Mouse (Mus musculus) myocyte (in vitro differentiated cells): ENCODE results near the gene Tnni2. TPM values are rescaled to one million over a fixed set of nuclear protein-coding genes. Genes with fewer than 3 reads are reported as not detected.

Experiments
- H3K27me3 ChIP-seq: one replicate; pipeline ENCODE4 v1.6.1; 2011; ENCODE audit not compliant: control insufficient read depth, insufficient read depth, insufficient read length
- H3K36me3 ChIP-seq: one replicate; pipeline ENCODE4 v1.6.1; 2011; ENCODE audit not compliant: control insufficient read depth, insufficient read depth
- H3K4me2 ChIP-seq: one replicate; pipeline ENCODE4 v1.6.1; 2011; ENCODE audit warnings: low read depth, control low read depth
- H3K4me3 ChIP-seq: one replicate; pipeline ENCODE4 v1.5.1; 2011; ENCODE audit warnings: mild to moderate bottlenecking, control low read depth, moderate library complexity
- H3K79me2 ChIP-seq: one replicate; pipeline ENCODE4 v1.6.1; 2011; ENCODE audit not compliant: control insufficient read depth, insufficient read depth
- H3ac ChIP-seq: one replicate; pipeline ENCODE4 v1.6.1; 2011; ENCODE audit not compliant: control insufficient read depth, insufficient read length
- CEBPB ChIP-seq: IDR thresholded peaks from 2 replicates; pipeline ENCODE4 v1.6.1; 2011; ENCODE audit warnings: mild to moderate bottlenecking, moderate library complexity; ENCODE audit not compliant: poor library complexity, insufficient read depth, severe bottlenecking
- E2F4 ChIP-seq: IDR thresholded peaks from one replicate; pipeline ENCODE4 v1.6.1; 2011; ENCODE audit warnings: mild to moderate bottlenecking, control low read depth, moderate library complexity; ENCODE audit not compliant: insufficient read depth
- MAX ChIP-seq: IDR thresholded peaks from one replicate; pipeline ENCODE4 v1.6.1; 2011; ENCODE audit warnings: low read depth, mild to moderate bottlenecking, control low read depth
- MYOD1 ChIP-seq, 3 experiments: IDR thresholded peaks; one replicate each; pipeline ENCODE4 v1.6.1; 2011; ENCODE audit warnings: control low read depth in 2 of 3, low read depth in 2 of 3, mild to moderate bottlenecking in 2 of 3, moderate library complexity in 1 of 3; ENCODE audit not compliant: insufficient read length in 2 of 3, control insufficient read depth in 1 of 3
- MYOG ChIP-seq, 3 experiments: IDR thresholded peaks; one replicate each; pipeline ENCODE4 v1.6.1; 2011; ENCODE audit warnings: control low read depth in 2 of 3, low read depth in 2 of 3, mild to moderate bottlenecking in 2 of 3; ENCODE audit not compliant: insufficient read length in 2 of 3, control insufficient read depth in 1 of 3, insufficient read depth in 1 of 3
- POLR2A ChIP-seq: IDR thresholded peaks from one replicate; pipeline ENCODE4 v1.6.1; 2011; ENCODE audit warnings: low read depth, mild to moderate bottlenecking, control low read depth, moderate library complexity; ENCODE audit not compliant: insufficient read length
- POLR2AphosphoS2 ChIP-seq: IDR thresholded peaks from one replicate; pipeline ENCODE4 v1.6.1; 2011; ENCODE audit warnings: low read depth, control low read depth; ENCODE audit not compliant: insufficient read length
- REST ChIP-seq: IDR thresholded peaks from one replicate; pipeline ENCODE4 v1.6.1; 2011; ENCODE audit warnings: mild to moderate bottlenecking, control low read depth, moderate library complexity; ENCODE audit not compliant: insufficient read depth, insufficient read length
- SRF ChIP-seq: IDR thresholded peaks from one replicate; pipeline ENCODE4 v1.6.1; 2011; ENCODE audit warnings: low read depth; ENCODE audit not compliant: control insufficient read depth, insufficient read length
- TCF12 ChIP-seq: IDR thresholded peaks from one replicate; pipeline ENCODE4 v1.6.1; 2011; ENCODE audit warnings: mild to moderate bottlenecking, control low read depth; ENCODE audit not compliant: poor library complexity, insufficient read depth, severe bottlenecking
- TCF3 ChIP-seq: IDR thresholded peaks from one replicate; pipeline ENCODE4 v1.6.1; 2011; ENCODE audit warnings: low read depth, control low read depth; ENCODE audit not compliant: insufficient read length
- USF1 ChIP-seq: IDR thresholded peaks from one replicate; pipeline ENCODE4 v1.6.1; 2011; ENCODE audit warnings: low read depth, mild to moderate bottlenecking, control low read depth, moderate library complexity
- polyA plus RNA-seq: library from polyadenylated mRNA; unstranded; fragments of >200 nt; fragmentation: generic; extraction: Trizol; gene quantifications from one replicate; pipeline ENCODE4 v1.2.1, GENCODE M21; 2012; ENCODE audit warnings: missing spikeins

Tnni2 gene
- polyA plus RNA-seq, 1 experiment = 3,238 TPM

DNA sequence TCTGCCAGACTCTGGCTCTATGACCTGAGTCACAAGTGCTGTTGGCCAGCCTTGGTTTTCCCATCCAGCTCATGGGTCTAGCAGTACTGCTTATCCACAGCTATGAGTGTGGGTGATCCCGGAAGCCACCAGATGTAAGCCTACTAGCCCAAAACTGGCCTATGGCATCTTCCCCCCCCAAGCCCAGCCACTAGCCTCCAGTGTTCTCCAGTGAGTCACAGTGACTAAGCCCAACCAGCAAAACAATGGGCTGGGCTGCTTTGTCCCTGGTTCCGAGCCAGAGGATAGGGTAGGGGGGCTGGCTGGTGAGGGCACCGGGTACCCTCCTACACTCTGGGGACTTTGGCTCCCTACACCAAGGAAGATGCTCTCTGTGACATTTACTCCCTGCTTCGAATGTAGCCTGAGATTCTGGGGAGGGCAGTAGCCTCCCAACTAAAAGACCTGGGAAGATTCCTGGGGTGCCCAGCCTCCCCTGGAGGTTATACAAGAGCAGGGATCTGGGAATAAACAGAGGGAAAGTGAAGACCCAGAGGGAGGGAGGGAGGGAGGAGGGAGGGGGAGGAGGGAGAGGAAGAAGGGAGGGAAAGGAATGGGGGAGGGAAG is 29.3 kb downstream of the Tnni2 start:
- peaks cover 45% of the 10 kb centered on the region for H3K79me2 ChIP-seq
- TF ChIP-seq REST (no peak), POLR2A (peak; percentile 48), CEBPB (no peak), MYOG (IDR thresholded peaks at IDR 0.05; ENCODE audit: control insufficient read depth in 1 of 3, insufficient read depth in 1 of 3, insufficient read length in 2 of 3, low read depth in 2 of 3) (peak in 1 of 3 experiments; percentile 36), MYOD1 (IDR thresholded peaks at IDR 0.05; ENCODE audit: control insufficient read depth in 1 of 3, insufficient read length in 2 of 3, low read depth in 2 of 3) (peak in 1 of 3 experiments; percentile 24), POLR2AphosphoS2 (peak; percentile 65), E2F4 (no peak), MAX (no peak), SRF (no peak), TCF12 (no peak), TCF3 (no peak), USF1 (no peak)
- H3K4me2 ChIP-seq = peak overlapping the region; percentile 94
- no peaks in the 10 kb centered on the region for H3K36me3 ChIP-seq
- H3ac ChIP-seq = peak overlapping the region; percentile 70
- peak overlapping the region; percentile 86 for H3K4me3 ChIP-seq
- no peaks in the 10 kb centered on the region for H3K27me3 ChIP-seq

DNA sequence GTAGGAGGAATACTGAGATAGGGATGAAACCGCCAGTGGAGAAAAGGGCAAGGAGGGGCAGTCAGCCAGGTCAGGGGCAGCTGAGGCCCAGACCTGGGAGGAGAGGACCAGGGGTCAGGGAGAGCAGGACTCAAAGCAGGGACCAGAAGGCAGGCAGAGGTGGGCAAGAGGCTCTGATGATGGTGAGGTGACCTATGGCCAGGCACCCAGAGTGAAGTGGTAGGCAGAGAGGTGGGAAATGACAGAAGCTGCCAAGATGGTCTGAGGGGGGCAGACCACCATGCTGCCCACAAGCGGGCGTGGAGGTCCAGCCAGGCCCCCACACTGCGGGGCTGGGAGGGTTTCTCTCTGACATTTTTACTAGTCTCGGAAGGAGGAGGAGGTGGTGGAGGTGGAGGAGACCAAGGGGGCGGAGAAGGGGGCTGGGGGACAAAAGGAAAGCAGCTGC is 29.8 kb downstream of the Tnni2 start:
- H3K4me2 ChIP-seq = peak overlapping the region; percentile 94
- H3K79me2 ChIP-seq = peaks cover 50% of the 10 kb centered on the region
- TF ChIP-seq POLR2A (peak; percentile 77), MYOD1 (IDR thresholded peaks at IDR 0.05; ENCODE audit: control insufficient read depth in 1 of 3, insufficient read length in 2 of 3, low read depth in 2 of 3) (peak in 1 of 3 experiments; percentile 41), MAX (no peak), E2F4 (no peak), MYOG (IDR thresholded peaks at IDR 0.05; ENCODE audit: control insufficient read depth in 1 of 3, insufficient read depth in 1 of 3, insufficient read length in 2 of 3, low read depth in 2 of 3) (no peak), POLR2AphosphoS2 (peak; percentile 75), TCF3 (no peak), CEBPB (no peak), TCF12 (no peak), USF1 (no peak)
- no peaks in the 10 kb centered on the region for H3K36me3 ChIP-seq
- peak overlapping the region; percentile 86 for H3K4me3 ChIP-seq
- H3ac ChIP-seq = peak overlapping the region; percentile 70
- H3K27me3 ChIP-seq = no peaks in the 10 kb centered on the region

DNA sequence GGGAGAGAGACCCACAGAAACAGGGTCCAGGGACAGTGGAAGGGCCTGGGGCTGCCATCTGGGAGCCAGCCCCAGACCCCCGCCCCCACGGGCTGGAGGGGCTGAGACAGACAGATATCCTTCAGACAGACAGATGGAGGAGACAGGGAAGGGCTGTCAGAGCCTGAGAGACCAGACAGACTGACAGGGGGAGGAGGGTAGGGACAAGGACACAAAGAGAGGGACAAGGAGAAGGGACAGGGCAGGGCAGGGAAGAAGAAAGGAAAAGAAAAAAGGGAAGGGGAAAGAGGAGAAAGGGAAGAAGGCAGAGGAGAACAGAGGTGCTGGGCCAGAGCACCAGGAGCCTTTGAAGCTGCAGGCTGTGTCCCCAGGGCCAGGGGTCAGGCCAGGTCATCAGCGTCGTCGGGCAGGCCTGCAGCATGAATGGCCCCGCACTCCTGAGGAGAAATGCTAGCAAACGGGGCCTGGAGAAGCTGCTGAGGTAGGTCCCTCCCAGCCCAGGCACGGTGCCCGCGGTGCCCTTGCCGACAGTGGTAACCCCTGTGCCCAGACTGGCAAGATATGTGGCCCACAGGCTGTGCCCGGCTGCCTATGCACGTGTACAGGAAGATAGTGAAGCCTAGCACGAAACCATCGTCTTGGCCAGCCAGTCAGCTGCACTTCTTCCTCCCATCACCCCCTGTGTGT is 30.4 kb downstream of the Tnni2 start:
- Histone ChIP-seq H3K79me2 (peaks cover 56% of the 10 kb centered on the region), H3K27me3 (no peaks in the 10 kb centered on the region), H3K36me3 (no peaks in the 10 kb centered on the region), H3ac (peak overlapping the region; percentile 70), H3K4me2 (peak overlapping the region; percentile 94), H3K4me3 (peak overlapping the region; percentile 86)
- TF ChIP-seq POLR2AphosphoS2 (peak; percentile 85), MYOD1 (IDR thresholded peaks at IDR 0.05; ENCODE audit: control insufficient read depth in 1 of 3, insufficient read length in 2 of 3, low read depth in 2 of 3) (peak in 2 of 3 experiments; percentile 35 to 73), MYOG (IDR thresholded peaks at IDR 0.05; ENCODE audit: control insufficient read depth in 1 of 3, insufficient read depth in 1 of 3, insufficient read length in 2 of 3, low read depth in 2 of 3) (peak in 1 of 3 experiments; percentile 77), POLR2A (peak; percentile 84), USF1 (no peak)

DNA sequence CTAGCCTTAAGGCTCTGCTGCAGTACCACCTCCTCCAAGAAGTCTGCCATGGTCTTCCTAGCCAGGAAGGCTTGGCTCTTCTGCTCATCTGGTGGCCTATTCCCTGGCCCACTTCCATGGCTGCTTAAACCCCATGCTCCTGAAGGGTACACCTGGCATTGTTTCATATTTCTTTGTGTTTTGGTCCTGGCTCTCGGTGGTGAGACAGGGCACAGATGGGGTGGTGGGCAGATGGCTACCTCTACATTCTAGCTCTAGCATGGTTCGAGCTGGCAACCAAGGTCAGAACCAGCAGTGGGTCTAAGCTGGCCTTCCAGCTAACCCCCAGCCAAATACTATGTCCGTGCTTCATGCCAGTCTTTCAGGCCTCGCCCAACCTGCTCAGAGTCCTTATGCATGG is 31.3 kb downstream of the Tnni2 start:
- H3ac ChIP-seq = peak overlapping the region; percentile 70
- H3K4me2 ChIP-seq = peak overlapping the region; percentile 94
- H3K36me3 ChIP-seq = no peaks in the 10 kb centered on the region
- no peak for TF ChIP-seq USF1
- TF ChIP-seq POLR2AphosphoS2 = peak; percentile 16
- no peak for TF ChIP-seq POLR2A
- TF ChIP-seq REST = no peak
- H3K79me2 ChIP-seq = peaks cover 65% of the 10 kb centered on the region
- H3K27me3 ChIP-seq = no peaks in the 10 kb centered on the region
- H3K4me3 ChIP-seq = peak overlapping the region; percentile 86

DNA sequence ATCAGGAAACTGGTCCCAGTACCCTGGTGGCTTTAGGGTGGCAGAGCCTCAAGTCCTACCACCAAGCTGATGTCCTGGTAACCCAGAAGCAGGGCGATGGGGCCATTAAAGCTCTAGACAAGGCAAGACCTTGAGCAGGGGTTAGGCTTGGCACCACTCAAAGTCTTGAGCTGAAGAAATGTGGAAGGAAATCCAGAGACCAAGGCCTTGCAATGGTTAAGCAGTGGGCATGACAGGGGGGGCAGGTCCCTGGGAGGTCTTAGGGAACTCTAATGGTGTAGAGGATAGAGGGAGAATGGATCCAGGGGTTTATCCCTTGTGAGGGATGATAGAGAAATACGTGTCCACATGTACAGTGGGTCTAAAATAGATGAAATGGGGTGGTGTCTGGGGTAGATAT is 31.9 kb downstream of the Tnni2 start:
- Histone ChIP-seq H3K4me2 (peak overlapping the region; percentile 94), H3K27me3 (no peaks in the 10 kb centered on the region), H3K79me2 (peaks cover 70% of the 10 kb centered on the region), H3K4me3 (peak overlapping the region; percentile 86), H3K36me3 (no peaks in the 10 kb centered on the region), H3ac (peak overlapping the region; percentile 70)
- TF ChIP-seq TCF12 (no peak), USF1 (no peak), MAX (no peak), E2F4 (no peak), REST (no peak), POLR2A (no peak), MYOG (IDR thresholded peaks at IDR 0.05; ENCODE audit: control insufficient read depth in 1 of 3, insufficient read depth in 1 of 3, insufficient read length in 2 of 3, low read depth in 2 of 3) (no peak), MYOD1 (IDR thresholded peaks at IDR 0.05; ENCODE audit: control insufficient read depth in 1 of 3, insufficient read length in 2 of 3, low read depth in 2 of 3) (no peak), CEBPB (no peak), SRF (no peak), TCF3 (no peak), POLR2AphosphoS2 (no peak)
